ENCODE assay signal across 40 mouse cellular contexts in the genomic region with DNA sequence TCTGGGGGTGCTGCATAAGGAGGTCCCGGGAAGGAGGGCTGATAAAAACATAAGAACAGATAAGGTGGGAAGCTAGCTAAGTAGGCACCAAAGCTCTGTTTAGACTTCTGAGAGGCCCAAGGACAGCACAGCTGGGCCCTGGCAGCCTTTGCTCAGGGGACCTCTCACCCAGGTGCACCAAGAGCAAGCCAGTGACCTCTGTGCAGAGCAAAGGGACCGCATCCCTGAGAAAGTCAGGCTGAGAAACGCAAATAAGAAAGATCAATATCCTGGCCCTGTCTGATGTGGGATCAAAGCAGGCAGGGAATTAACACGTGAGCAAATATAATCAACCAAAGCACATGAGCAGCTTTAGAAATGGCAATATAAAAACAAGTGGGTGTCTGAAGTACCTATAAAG. TPM values are rescaled to one million over a fixed set of nuclear protein-coding genes. Genes with fewer than 3 reads are reported as not detected.
DNase-seq lines count a peak whose midpoint lies in the region; ATAC-seq and TF ChIP-seq lines count a peak whose summit lies in the region.
"Had no signal": no experiment of that assay in that cellular context is flagged by ENCODE, and none has a peak within 500 bp of the region (broad histone marks: within the 10 kb centered on the region; RNA-seq: fewer than 3 reads in every experiment).

No protein-coding gene starts in this region.

- whole genome bisulfite sequencing in midbrain, embryonic 11.5 days = 74% methylated on average over 4 of the region's 4 CpGs
- 68% methylated on average over 4 of the region's 4 CpGs for WGBS in midbrain, embryonic 13.5 days
- 20% methylated on average over 4 of the region's 4 CpGs for WGBS in liver, adult 2 months
- 63% methylated on average over 4 of the region's 4 CpGs for WGBS in liver, embryonic 15.5 days (ENCODE audit: insufficient replicate concordance)

- peak; percentile 33; the same call in 1 of the 2 replicates for ATAC-seq in midbrain, embryonic 11.5 days (ENCODE audit: low FRiP score)
- no peak for ATAC-seq in midbrain, embryonic 13.5 days
- ATAC-seq in liver, embryonic 15.5 days (ENCODE audit: insufficient read depth) = peak; percentile 40; the same call in 1 of the 2 replicates
- ATAC-seq: CD4-positive, CD25-positive, alpha-beta regulatory T cell, adult 4 months; forebrain, postnatal 0 days had no signal

- no peak overlapping the region for H3K9ac ChIP-seq in midbrain, embryonic 11.5 days (ENCODE audit: low read length)
- H3K9ac ChIP-seq in midbrain, embryonic 13.5 days (replicated peaks) = no peak overlapping the region
- H3K9ac ChIP-seq in liver, adult 2 months (ENCODE audit: low read depth, low read length) = no peak overlapping the region
- no peak overlapping the region for H3K9ac ChIP-seq in liver, embryonic 15.5 days
- H3K9ac ChIP-seq: forebrain, postnatal 0 days; heart, embryonic 12.5 days; hindbrain, embryonic 13.5 days; lung, embryonic 15.5 days; neural tube, embryonic 13.5 days had no signal

- no peaks in the 10 kb centered on the region for H3K27me3 ChIP-seq in midbrain, embryonic 11.5 days (ENCODE audit: control insufficient read depth, insufficient read depth, low read length)
- H3K27me3 ChIP-seq in midbrain, embryonic 13.5 days = no peaks in the 10 kb centered on the region
- H3K27me3 ChIP-seq in liver, adult 2 months (ENCODE audit: control insufficient read depth, insufficient read depth, low read length) = no peaks in the 10 kb centered on the region; the same call in 1 of the 2 replicates
- no peaks in the 10 kb centered on the region for H3K27me3 ChIP-seq in liver, embryonic 15.5 days
- H3K27me3 ChIP-seq: heart, embryonic 12.5 days; hindbrain, embryonic 13.5 days; lung, embryonic 15.5 days; neural tube, embryonic 13.5 days had no signal

- no peak for DNase-seq in midbrain, embryonic 11.5 days (ENCODE audit: low spot score, missing footprints)
- peak; percentile 85 for DNase-seq in liver, adult 2 months (ENCODE audit: extremely low read depth, low read depth, low spot score)
- DNase-seq in thymus, postnatal 25 days = no peak
- no peak for DNase-seq in cerebellum, adult 8-10 months
- DNase-seq in cerebellum, postnatal 10 days = no peak
- DNase-seq: adrenal gland, postnatal 25 days; cerebellum, adult 11-12 months; cerebellum, postnatal 14 days; forebrain, postnatal 0 days; gastrocnemius, postnatal 10 days; heart, postnatal 4 days; kidney, adult 2 months; kidney, postnatal 4 days; layer of hippocampus, postnatal 36 days; left cerebral cortex, postnatal 4 days; retina, postnatal 1 day; right cerebral cortex, postnatal 14 days; thymus, adult 18-20 months; thymus, postnatal 36 days had no signal

- H3K27ac ChIP-seq in midbrain, embryonic 11.5 days (ENCODE audit: low read depth, low read length) = no peak overlapping the region
- H3K27ac ChIP-seq in midbrain, embryonic 13.5 days = no peak overlapping the region
- H3K27ac ChIP-seq in liver, adult 2 months (replicated peaks; ENCODE audit: insufficient read depth, low read depth, low read length) = no peak overlapping the region
- H3K27ac ChIP-seq in liver, embryonic 15.5 days (replicated peaks) = no peak overlapping the region
- H3K27ac ChIP-seq: hindbrain, embryonic 13.5 days; kidney, postnatal 0 days; lung, embryonic 15.5 days; midbrain, embryonic 10.5 days; neural tube, embryonic 13.5 days had no signal

- no peaks in the 10 kb centered on the region for H3K79me2 ChIP-seq in liver, adult 2 months (ENCODE audit: control insufficient read depth, insufficient read depth, low read length)

- no peaks in the 10 kb centered on the region for H3K36me3 ChIP-seq in midbrain, embryonic 11.5 days (ENCODE audit: control insufficient read depth, insufficient read depth, low read length)
- no peaks in the 10 kb centered on the region for H3K36me3 ChIP-seq in midbrain, embryonic 13.5 days
- no peaks in the 10 kb centered on the region for H3K36me3 ChIP-seq in liver, adult 2 months (ENCODE audit: control insufficient read depth, insufficient read depth, low read length)
- no peaks in the 10 kb centered on the region for H3K36me3 ChIP-seq in liver, embryonic 15.5 days (replicated peaks)
- H3K36me3 ChIP-seq: heart, embryonic 12.5 days; hindbrain, embryonic 13.5 days; lung, embryonic 15.5 days; midbrain, embryonic 10.5 days; neural tube, embryonic 13.5 days had no signal

- no peak for TF ChIP-seq CTCF in liver, adult 2 months (IDR thresholded peaks at IDR 0.05; ENCODE audit: low read depth, low read length)

- H3K4me1 ChIP-seq in midbrain, embryonic 11.5 days (ENCODE audit: control insufficient read depth, insufficient read depth, low read length) = no peaks in the 10 kb centered on the region
- H3K4me1 ChIP-seq in midbrain, embryonic 13.5 days (replicated peaks) = no peaks in the 10 kb centered on the region
- H3K4me1 ChIP-seq in liver, adult 2 months (ENCODE audit: control insufficient read depth, insufficient read depth, low read length) = no peaks in the 10 kb centered on the region
- H3K4me1 ChIP-seq in liver, embryonic 15.5 days (replicated peaks) = peaks cover 7% of the 10 kb centered on the region; the same call in 1 of the 2 replicates
- H3K4me1 ChIP-seq: hindbrain, embryonic 13.5 days; neural tube, embryonic 13.5 days had no signal

- H3K4me3 ChIP-seq in midbrain, embryonic 11.5 days (ENCODE audit: low read depth, low read length) = no peak overlapping the region
- no peak overlapping the region for H3K4me3 ChIP-seq in midbrain, embryonic 13.5 days (replicated peaks)
- no peak overlapping the region for H3K4me3 ChIP-seq in liver, adult 2 months (ENCODE audit: insufficient read depth, low read depth, low read length)
- no peak overlapping the region for H3K4me3 ChIP-seq in liver, embryonic 15.5 days (replicated peaks)
- H3K4me3 ChIP-seq: erythroblast, embryonic 14.5 days; heart, embryonic 12.5 days; hindbrain, embryonic 13.5 days; lung, embryonic 15.5 days; midbrain, embryonic 10.5 days; myocyte; neural tube, embryonic 13.5 days had no signal

- H3K4me2 ChIP-seq in midbrain, embryonic 11.5 days = no peak overlapping the region
- H3K4me2 ChIP-seq in midbrain, embryonic 13.5 days (replicated peaks) = no peak overlapping the region
- no peak overlapping the region for H3K4me2 ChIP-seq in liver, embryonic 15.5 days
- H3K4me2 ChIP-seq: heart, embryonic 12.5 days; hindbrain, embryonic 13.5 days; lung, embryonic 15.5 days; neural tube, embryonic 13.5 days had no signal

- H3K9me3 ChIP-seq in midbrain, embryonic 11.5 days (ENCODE audit: control insufficient read depth, low read length) = no peaks in the 10 kb centered on the region
- no peaks in the 10 kb centered on the region for H3K9me3 ChIP-seq in midbrain, embryonic 13.5 days
- no peaks in the 10 kb centered on the region for H3K9me3 ChIP-seq in liver, embryonic 15.5 days (replicated peaks)
- H3K9me3 ChIP-seq: heart, embryonic 12.5 days; hindbrain, embryonic 13.5 days; lung, embryonic 15.5 days; midbrain, embryonic 10.5 days; neural tube, embryonic 13.5 days had no signal

- TF ChIP-seq POLR2A in liver, adult 2 months (IDR thresholded peaks at IDR 0.05; ENCODE audit: extremely low read depth, insufficient read depth, low read length) = no peak

RNA-seq across cellular contexts. Expression of gene Gm3646, which starts 7.9 kb away (rescaled TPM):
- not detected in 2 replicates for polyA plus RNA-seq in midbrain, embryonic 11.5 days (2014; fragmentation: Nextera tagmentation; extraction: Ambion mirVana)
- polyA plus RNA-seq in midbrain, embryonic 13.5 days (2015; fragmentation: Nextera tagmentation; extraction: Ambion mirVana) = not detected in 2 replicates
- total RNA-seq in liver, adult 2 months (2014; rRNA removed) = not detected in 2 replicates
- not detected in 2 replicates for polyA plus RNA-seq in liver, adult 2 months (2012; rRNA removed)
- not detected in 2 replicates for polyA plus RNA-seq in liver, embryonic 15.5 days (2015; fragmentation: Nextera tagmentation; extraction: Ambion mirVana)
- total RNA-seq: adrenal gland, adult 18-20 months; adrenal gland, postnatal 25 days; forebrain, postnatal 0 days; layer of hippocampus, adult 8-10 months; layer of hippocampus, postnatal 36 days; left cerebral cortex, postnatal 4 days; megakaryocyte progenitor cell, adult 5-6 weeks; midbrain, postnatal 0 days had no signal
- polyA plus RNA-seq: CD4-positive, CD25-positive, alpha-beta regulatory T cell, adult 4 months; cortical plate, adult 2 months; erythroblast, embryonic 14.5 days; forebrain, embryonic 11.5 days; forebrain, postnatal 0 days; gonadal fat pad, adult 2 months; hindbrain, embryonic 13.5 days; kidney, adult 2 months; kidney, postnatal 0 days; limb, embryonic 14.5 days; lung, embryonic 15.5 days; midbrain, embryonic 10.5 days; midbrain, postnatal 0 days; neural tube, embryonic 13.5 days; small intestine, adult 2 months; stomach, embryonic 16.5 days had no signal
